Mouse (Mus musculus) liver, adult 2 months (tissue): ENCODE data around the gene Il12rb1.

Source experiments
- CTCF ChIP-seq: fragments of 200-500 bp; IDR thresholded peaks from 2 replicates; pipeline ENCODE4 v1.5.1; 2011; ENCODE audit warnings: low read depth, low read length, control low read depth
- POLR2A ChIP-seq: fragments of 200-500 bp; IDR thresholded peaks from 2 replicates; pipeline ENCODE4 v1.6.1; 2011; ENCODE audit warnings: low read length, control low read depth; ENCODE audit not compliant: insufficient read depth; ENCODE audit errors: extremely low read depth

- TF ChIP-seq POLR2A, result no peak
- no peak for TF ChIP-seq CTCF
Observed at GRCm38 (mm10) chr8:70773833-70774232, 34.4 kb upstream of the Il12rb1 start.
